Mouse (Mus musculus) heart, postnatal 25 days (tissue): ENCODE results near the gene Pde3a. TPM values are rescaled to one million over a fixed set of nuclear protein-coding genes. Genes with fewer than 3 reads are reported as not detected.

Source experiments
- DNase-seq: peaks from one replicate; pipeline ENCODE4 v3.0.0; 2022; ENCODE audit warnings: low spot score
- intact Hi-C: fragments of 180-260 bp; cut with DNase I; formaldehyde crosslinking; loops from one replicate; pipeline ENCODE4 v1.15.1; 2025
- total RNA-seq, 2 experiments: library from RNA; stranded (reverse); gene quantifications; 2 replicates each; pipeline ENCODE4 v1.2.3; 2021

The Pde3a gene
- total RNA-seq, 2 experiments from 2014 or later, result 54.3 to 54.9 TPM

DNA sequence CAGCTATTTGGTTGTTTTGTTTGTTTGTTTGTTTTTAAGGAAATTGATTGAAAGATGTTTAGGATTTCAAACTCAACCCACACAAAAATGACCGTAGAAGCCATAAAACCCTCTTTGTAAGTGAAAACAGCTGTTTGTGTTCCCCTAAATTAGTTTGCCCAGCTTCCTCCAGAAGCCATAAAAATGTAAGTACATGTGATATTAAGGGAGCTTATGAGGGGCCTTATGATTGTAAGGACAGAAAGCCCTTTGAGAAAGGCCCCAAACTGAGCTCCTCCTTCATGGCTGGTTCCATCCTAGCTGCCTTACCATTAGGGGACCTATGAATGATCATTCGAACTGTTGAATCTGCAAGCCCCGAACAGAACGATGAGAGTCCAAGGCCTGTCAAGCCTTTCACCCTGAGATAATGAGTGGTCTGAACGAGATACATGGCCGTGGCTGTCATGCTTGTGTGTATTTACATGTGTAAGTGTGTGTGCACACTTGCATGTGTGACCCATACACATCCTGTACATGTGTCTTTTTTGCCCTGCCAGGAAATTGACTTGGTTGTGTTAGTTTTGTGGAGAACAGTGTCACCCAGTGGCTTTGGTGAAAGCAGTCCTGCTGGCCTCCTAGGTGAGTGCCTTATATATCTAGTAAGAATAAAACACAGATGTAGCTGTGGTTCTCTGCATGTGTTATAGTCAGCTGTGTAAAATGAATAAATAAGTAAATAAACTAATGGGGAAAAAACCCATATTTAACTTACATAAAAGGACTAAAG lies 8.5 kb downstream of the Pde3a start:
- intact Hi-C loops, result no loop called here
- no peak for DNase-seq

DNA sequence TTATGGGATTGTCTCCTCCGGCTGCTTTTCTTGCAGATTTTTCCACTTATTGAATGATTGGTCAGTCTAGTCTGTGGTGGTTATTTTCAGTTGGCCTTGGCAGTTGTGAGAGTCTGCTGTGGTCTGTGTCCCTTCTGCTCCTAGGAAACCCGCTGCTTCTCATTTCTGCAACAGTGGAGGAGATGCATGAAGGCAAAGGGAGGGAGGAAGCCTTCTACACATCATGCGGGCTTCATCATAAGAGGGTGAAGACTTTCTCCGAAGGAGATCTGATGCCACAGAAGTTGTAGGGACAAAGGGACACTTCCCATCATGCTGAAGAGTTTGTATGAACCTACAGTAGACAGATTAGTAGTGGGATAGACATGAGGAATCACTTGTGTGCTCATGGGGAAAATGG lies 16.2 kb downstream of the Pde3a start:
- DNase-seq, result no peak
- intact Hi-C loops, result no loop called here

DNA sequence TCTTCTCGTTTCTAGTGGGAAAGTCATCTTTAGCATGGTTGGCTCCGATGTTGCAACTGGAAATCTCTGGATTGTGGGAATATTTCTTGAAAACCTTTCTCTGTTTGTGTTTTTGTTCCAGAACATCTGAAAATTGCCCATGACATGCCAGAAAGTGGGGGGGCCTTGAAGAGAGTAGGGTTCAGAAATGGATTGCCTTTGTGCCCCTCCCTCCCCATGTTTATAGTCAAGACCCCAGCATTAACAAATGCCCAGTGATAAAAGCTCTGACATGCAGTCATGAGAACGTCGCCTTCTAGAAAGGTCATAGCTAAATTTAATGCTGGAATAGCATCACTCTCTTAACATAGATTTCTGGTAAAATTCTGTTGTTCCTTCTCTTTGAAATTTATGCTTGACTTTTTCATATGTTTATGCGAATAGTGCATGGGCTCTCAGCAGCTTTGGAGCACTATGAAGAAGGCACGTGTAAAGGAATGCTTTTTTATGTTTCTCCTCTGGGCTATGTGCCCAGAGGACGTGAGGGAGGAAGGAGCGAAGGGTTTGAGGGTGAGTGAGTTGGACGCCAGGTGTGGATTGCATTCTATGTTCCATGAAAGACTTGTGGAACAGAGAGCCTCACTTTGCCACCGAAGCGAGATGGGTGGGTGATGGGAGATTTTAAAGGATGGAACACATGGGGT lies 19.0 kb downstream of the Pde3a start:
- no peak for DNase-seq
- intact Hi-C loops, result no loop called here

DNA sequence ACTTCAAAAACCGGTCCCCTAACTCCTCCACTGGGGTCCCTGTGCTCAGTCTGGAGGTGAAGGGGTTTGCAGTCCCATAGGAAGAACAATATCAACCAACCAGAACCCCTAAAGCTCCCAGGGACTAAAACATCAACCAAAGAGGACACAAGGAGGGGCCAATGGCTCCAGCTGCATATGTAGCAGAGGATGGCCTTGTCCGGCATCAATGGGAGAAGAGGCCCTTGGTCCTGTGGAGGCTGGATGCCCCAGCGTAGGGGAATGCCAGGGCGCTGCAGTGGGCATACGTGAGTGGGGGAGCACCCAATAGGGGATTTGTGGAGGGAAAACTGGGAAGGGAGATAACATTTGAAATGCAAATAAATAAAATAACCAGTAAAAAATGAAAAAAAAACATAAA lies 19.8 kb downstream of the Pde3a start:
- intact Hi-C loops, result no loop called here
- DNase-seq, result no peak

DNA sequence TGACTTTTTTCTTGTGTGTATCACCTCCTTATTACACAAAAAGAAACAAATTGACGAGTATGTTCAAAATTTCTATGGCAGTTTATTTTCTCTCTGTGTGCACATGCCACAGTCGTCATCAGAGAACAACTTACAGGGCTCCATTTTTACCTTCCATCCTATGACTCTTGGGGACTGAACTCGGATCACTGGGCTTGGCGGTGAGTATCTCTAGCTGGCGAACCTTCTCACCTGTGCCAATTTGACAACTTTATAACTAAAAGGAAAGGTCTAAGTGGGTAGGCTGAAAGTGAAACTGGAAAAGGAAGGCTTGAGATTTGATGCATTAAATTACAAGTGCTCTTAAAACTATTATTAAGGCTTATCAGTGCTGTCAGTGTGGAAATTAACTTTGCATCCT lies 22.1 kb downstream of the Pde3a start:
- intact Hi-C loops, result no loop called here

DNA sequence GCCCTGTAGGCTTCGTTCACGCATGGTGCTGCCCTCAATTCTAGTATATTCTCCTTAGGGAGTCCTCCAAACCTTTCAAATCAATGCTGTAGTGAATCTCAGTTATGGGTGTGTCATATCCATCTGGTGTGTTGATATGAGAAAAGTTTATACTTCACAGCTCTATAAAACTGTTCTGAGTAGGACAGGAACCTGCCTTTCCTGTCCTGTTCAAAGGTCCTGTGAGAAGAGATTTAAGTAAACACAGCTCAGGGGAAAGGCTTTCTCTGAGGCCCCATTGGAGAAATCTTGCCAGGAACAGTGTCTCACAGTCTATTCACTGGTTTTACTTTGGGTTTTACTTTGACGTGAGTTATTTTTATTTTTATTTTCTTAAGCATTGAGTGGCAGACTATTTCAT lies 22.5 kb downstream of the Pde3a start:
- intact Hi-C loops, result no loop called here
- DNase-seq, result no peak

More for the DNA sequence above, 22.1 kb downstream of the Pde3a start:
- DNase-seq, result no peak

DNA sequence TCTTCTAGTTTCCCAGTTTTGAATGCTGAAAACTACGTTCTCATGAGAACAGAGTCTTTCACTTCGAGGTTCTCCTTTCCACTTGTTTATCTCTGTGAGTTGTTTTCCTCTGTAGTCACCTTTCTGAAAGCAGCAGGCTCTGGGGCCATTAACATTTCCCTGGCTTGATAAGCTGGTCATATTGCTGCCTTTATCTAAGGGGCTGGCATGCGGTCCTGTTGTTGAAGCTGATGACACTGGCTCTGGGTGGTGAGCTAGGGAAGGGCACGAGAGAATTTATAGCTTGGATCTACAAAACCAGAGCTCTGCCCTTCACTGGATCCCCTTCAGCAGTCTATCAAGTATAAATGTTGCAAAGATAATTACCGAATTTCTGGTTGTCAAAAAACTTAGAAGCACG lies 24.6 kb downstream of the Pde3a start:
- DNase-seq, result no peak
- intact Hi-C loops, result no loop called here

DNA sequence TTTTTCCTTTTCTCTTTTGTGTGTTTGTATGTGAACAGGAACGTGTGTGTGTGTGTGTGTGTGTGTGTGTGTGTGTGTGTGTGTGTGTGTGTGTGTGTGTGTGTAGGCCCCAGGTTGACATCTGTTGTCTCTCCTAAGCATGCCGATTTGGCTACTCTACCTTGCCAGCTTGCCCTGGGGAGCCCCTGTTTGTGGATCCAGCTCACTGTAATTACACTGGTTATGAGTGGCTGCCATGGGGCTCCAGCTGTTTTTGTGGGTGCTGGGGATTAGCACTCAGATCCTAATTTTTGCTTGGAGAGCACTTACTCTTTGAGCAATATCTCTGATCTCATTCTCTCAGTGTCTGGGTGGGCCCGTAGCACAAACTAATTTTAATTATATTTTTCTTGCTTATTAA lies 32.6 kb downstream of the Pde3a start:
- intact Hi-C loops, result no loop called here
- DNase-seq, result no peak

DNA sequence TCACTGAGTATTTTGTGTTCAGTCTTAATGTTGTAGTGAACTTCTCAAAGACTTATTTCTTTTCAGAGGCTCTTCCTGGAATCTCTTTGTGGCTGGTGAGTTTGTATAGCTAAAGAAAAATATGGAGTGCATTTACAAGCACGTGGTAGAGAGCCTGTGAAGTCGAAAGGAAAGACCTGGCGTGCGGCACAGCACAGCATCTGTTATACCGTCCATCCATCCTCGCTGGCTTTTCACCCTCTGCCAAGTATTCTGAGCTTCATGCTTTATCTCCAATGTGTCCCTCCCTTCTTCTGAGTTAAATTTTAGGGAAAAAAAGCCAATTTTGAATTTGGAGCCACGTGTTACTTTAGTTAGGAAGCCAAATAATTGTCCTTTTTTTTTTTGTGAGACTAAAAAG lies 33.7 kb downstream of the Pde3a start:
- intact Hi-C loops, result no loop called here
- no peak for DNase-seq

DNA sequence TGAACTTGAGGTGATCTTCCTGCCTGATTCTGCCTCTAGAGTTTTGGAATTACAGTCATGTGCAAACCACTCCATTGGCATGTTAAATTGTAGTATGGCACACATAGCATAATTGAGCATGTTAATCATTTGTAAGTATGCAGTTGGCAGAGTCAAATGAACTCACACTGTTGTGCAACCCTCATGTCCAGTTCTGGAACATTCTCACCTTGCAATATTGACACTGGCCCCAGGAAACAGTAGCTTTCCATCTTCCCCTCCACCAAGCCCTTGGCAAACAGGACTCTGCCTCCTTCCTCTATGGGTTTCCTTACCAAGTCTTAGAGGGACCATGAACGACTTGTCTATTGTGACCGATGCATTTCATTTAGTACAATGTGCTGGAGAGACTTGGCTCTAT lies 42.1 kb downstream of the Pde3a start:
- DNase-seq, result no peak
- intact Hi-C loops, result no loop called here

DNA sequence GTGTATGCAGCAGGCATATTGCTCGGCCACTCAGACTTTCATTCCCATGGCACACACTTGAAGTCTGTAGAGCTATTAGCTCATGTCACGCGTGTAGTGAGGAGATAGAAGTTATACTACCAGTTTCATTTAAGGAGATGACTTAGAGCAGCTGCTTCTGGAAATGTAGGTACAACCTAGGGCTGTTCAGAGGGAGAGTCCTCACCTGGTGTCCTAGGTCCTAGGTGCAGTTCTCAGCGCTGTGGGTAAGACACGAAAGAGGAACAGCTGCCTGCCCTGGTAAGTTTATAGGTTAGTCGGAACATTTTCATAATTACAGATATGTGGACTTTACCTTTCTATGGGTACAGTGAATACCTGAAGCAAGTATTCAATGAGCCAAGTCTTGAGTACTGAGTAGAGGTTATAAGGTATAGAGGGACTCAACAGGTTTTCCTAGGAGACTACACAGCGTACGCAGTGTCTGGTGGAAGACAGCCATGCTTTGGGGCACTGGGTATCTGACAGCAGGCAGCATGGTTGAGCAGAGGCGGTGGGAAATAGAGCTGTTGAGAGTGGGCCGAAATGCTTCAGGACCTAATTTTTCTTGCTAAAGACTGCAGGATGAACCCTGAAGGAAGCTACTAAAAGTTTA lies 43.9 kb downstream of the Pde3a start:
- intact Hi-C loops, result no loop called here
- DNase-seq, result no peak

DNA sequence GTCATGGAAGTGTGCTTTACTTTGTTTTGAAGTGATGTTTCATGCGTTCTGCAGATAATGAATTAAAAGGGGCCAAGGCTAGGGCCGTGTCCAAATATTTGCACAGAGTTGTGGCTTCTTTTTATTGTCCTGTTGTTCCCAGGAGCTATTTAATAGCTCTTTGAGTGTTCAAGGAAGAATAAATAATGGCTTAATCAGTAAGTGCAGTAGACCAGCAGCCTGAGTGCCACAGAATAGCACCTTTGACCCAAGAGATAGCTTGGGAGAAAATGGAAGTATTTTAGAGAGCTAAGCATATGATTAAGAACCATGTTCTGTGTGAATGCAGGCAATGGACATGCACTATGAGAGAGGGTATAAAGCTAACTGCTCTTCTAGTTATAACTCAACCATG lies 44.4 kb downstream of the Pde3a start:
- DNase-seq, result no peak
- intact Hi-C loops, result no loop called here

DNA sequence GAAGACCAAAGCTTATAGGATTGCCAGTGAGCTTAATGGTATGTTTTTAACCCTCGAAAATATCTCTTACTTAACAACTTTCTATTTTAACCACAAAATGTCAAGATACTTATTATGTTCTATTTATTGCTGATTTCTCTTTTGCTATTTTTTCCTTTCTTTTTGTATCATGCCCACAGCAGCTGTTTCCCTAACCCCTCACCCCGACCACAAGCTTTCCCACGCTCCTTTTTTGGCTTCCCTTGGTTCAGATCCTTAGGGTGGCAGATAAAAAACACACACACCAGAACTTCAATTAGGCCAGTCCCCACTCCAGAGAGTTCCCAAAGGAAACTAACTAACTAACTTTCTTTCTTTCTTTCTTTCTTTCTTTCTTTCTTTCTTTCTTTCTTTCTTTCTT lies 46.2 kb downstream of the Pde3a start:
- intact Hi-C loops, result no loop called here
- no peak for DNase-seq

DNA sequence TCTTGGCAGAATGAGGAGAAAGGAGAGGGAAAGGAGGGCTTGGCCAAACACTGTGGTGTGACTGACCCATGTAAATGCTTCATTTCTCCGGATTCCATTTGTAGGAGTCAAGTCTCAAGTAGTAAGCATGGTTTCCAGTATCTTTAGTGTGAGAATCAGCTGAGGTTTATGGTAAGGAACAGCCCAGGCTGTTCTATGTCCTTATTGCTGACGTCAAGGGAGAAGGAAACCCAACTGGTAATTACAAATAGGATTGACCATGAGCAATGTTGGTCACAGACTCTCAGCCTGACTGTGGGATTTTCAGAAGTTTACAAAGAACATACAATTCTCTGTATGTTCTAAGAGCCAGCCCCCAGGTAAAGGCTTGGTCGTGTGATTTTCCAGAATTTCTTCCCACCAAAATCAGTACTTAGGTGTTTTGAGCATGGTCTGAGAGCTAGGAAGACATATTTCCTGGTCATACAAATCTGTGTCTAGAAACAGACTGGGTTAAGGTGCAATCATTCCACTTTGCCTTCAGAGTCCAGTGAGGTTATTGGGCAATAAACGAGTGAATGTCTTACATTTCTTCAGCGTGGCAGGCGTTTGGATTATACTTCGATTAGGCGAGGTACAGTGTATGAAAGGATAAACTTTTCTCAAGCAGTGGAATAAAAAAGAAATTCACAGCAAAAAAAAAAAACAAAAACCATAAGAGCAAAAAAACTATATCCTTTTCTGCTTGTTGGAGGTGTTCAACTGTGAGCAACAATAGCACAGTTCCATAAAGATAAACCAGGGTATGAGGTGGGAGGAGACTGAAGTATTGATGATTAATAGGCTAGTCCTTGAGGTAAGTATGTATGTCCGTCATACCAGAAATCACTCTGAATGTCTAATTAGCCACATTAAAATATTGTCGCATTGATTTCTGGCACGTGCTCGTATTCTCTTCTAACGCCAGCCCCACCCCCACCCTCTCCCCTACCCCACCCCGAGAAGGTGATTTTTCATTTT lies 53.0 kb downstream of the Pde3a start:
- intact Hi-C loops, result no loop called here

DNA sequence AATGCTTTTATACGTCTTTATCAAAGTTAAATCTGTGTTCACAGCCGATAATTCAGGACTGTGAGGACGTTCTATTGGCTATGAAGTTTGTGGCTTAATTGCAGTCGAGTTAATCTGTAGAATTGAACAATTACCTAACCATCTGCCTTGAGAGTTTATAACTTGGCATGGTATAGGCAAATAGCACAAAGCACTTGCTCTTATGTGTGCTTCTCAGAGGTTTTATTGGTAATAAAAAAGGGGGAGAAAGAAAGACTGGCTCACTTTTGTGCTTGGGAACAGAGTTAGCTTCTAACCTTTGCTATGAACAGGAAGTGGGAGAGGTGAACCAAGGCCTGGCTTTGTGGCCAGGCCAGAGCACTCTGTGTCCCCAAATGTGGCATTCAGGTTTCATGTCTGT lies 53.8 kb downstream of the Pde3a start:
- no peak for DNase-seq
- intact Hi-C loops, result no loop called here

More for the DNA sequence above, 53.0 kb downstream of the Pde3a start:
- no peak for DNase-seq

DNA sequence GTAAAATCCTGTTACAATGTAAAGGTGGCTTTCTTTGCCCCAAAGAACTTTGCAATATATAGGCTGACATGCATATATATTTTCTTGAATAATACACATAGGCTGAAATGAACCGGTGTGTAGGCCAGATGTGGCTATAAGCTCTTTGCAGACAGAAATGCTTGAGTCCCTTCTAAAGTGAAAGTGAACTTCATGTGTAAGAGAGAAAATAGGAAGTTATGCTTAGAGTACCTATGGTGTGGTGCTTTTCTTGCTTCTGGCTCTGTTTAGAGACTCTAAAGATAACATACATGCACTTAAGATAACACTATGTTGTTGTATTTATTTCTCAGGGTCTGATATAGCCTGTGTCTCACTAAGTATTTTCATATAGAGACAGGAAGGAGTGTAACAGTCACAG lies 58.3 kb downstream of the Pde3a start:
- intact Hi-C loops, result no loop called here
- no peak for DNase-seq

DNA sequence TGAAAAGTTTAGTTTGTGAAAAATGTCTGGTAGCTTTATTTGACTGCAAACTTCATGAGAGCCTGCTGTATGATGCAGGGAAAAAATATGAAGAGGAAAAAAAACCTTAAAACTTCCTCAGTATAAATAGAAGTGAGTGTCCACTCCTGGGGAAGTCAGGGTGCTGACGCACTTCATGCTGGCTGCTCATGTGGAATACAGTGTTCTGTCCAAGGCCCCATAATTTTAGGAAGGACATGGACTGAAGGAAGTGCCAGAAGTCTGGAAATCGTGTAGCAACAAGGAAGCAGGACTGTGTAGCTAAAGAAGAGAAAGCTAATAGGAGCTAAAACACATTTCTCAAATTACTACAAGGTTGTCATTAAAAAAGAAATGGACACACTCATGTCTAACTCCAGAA lies 59.4 kb downstream of the Pde3a start:
- intact Hi-C loops, result loop anchor here (2.0 kb wide), 1 partner anchor 58 kb away; no protein-coding TSS in a partner anchor

DNA sequence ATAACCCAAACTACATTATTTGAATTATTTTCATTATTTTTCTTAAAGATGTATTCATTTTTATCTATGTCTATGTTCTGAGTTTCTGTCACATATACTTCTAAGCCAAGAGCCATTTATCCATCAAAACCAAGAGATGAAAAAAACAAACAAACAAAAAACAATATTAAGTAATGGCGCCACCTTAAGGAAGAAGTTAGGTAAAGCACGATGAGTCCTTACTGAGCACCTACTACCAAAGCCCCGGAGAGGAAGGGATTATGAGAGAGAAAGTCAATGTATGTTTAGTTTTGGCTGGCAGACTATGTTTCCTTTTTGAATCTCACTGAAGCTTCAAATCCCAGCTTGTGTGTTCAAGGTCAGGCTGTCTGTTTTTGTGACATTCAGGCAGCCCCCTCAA lies 60.8 kb downstream of the Pde3a start:
- intact Hi-C loops, result loop anchor here (2.0 to 10.0 kb wide), 2 partner anchors 59 to 385 kb away; no protein-coding TSS in a partner anchor
- DNase-seq, result no peak

More for the DNA sequence above, 59.4 kb downstream of the Pde3a start:
- DNase-seq, result peak; percentile 50

DNA sequence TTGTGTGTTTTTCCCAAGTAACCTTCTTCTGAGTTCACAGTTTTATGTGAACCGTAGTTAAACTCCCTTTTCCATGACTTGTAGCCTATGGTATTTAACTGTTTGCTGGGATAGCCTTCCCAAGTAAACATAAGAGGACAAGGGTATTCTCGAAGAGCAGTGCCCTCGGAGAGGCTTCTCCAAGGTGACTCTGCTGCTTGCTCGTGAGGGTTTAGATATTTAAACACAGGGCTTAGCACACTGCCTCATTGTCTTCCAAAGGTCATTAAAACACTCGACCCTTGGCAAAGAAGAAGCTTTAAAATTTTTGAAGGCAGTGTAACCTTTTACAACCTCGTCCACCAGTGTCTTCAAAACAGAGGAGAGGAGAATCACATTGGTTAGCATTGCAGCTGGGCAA lies 61.3 kb downstream of the Pde3a start:
- no peak for DNase-seq
- intact Hi-C loops, result loop anchor here (10.0 kb wide), 1 partner anchor 386 kb away; no protein-coding TSS in a partner anchor

DNA sequence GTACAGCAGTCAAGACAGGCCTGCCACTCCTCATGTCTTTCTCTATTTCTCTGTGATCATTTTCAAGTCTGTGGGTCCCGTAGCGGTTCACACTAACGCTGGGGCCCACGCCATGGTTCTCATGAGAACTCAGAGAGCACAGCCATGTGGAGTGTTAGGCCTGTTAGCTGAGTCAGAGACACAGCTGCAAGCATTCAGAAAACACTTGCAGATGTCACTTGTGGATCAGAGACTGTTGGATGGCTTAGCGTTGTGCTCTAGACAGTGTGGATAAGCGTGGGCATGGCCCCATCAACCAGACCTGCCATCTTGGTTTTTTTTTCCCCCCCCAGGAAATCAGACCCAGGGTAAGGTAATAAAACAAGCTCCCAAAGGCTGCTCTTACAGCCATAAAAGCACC lies 62.5 kb downstream of the Pde3a start:
- DNase-seq, result peak; percentile 23
- intact Hi-C loops, result loop anchor here (10.0 kb wide), 1 partner anchor 387 kb away; no protein-coding TSS in a partner anchor
